Mouse (Mus musculus): ENCODE results near the gene Gpatch8.

Gene Gpatch8

GRCm38 (mm10) chr11:102449043-102450008, 106.9 kb downstream of the Gpatch8 start:
- DNase-seq (ENCODE audit: low spot score): no peak

- DNase-seq (ENCODE audit: low spot score): no peak
Measured at GRCm38 (mm10) chr11:102448327-102448726, 107.9 kb downstream of the Gpatch8 start.

GRCm38 (mm10) chr11:102447497-102447896, 108.7 kb downstream of the Gpatch8 start, which contains the start of gene Fam171a2:
Gene Fam171a2, minus strand, starts transcription at chr11:102447682.
- DNase-seq (ENCODE audit: low spot score): peak; percentile 83

- peak; percentile 46 for DNase-seq (ENCODE audit: low spot score)
Measured at GRCm38 (mm10) chr11:102446581-102447461, 109.4 kb downstream of the Gpatch8 start.

GRCm38 (mm10) chr11:102445891-102446361, 110.3 kb downstream of the Gpatch8 start:
- peak; percentile 59 for DNase-seq (ENCODE audit: low spot score)

- no peak for DNase-seq (ENCODE audit: low spot score)
Measured at GRCm38 (mm10) chr11:102445264-102445890, 110.8 kb downstream of the Gpatch8 start.

GRCm38 (mm10) chr11:102444781-102445180, 111.4 kb downstream of the Gpatch8 start:
- no peak for DNase-seq (ENCODE audit: low spot score)

GRCm38 (mm10) chr11:102444321-102444720, 111.9 kb downstream of the Gpatch8 start:
- no peak for DNase-seq (ENCODE audit: low spot score)

GRCm38 (mm10) chr11:102443740-102444139, 112.5 kb downstream of the Gpatch8 start:
- no peak for DNase-seq (ENCODE audit: low spot score)

GRCm38 (mm10) chr11:102442089-102442488, 114.1 kb downstream of the Gpatch8 start:
- DNase-seq (ENCODE audit: low spot score): no peak

GRCm38 (mm10) chr11:102441434-102441833, 114.8 kb downstream of the Gpatch8 start:
- DNase-seq (ENCODE audit: low spot score): no peak

GRCm38 (mm10) chr11:102440255-102440654, 115.9 kb downstream of the Gpatch8 start:
- DNase-seq (ENCODE audit: low spot score): no peak

GRCm38 (mm10) chr11:102439093-102440082, 116.8 kb downstream of the Gpatch8 start:
- DNase-seq (ENCODE audit: low spot score): no peak

GRCm38 (mm10) chr11:102438212-102439092, 117.7 kb downstream of the Gpatch8 start:
- DNase-seq (ENCODE audit: low spot score): peak; percentile 78

- peak; percentile 67 for DNase-seq (ENCODE audit: low spot score)
Measured at GRCm38 (mm10) chr11:102437120-102438061, 118.8 kb downstream of the Gpatch8 start.

- DNase-seq (ENCODE audit: low spot score): no peak
Measured at GRCm38 (mm10) chr11:102436471-102436790, 119.8 kb downstream of the Gpatch8 start.

GRCm38 (mm10) chr11:102435754-102436470, 120.3 kb downstream of the Gpatch8 start:
- DNase-seq (ENCODE audit: low spot score): no peak
